Mouse (Mus musculus) intestine, embryonic 15.5 days (tissue): Measurements from ENCODE around the gene Lef1. TPM values are rescaled to one million over a fixed set of nuclear protein-coding genes. Genes with fewer than 3 reads are reported as not detected.
A peak's percentile ranks its signal among the peaks of the same experiment; 100 is the strongest.

Experiments used
- ATAC-seq: fragments of 200-750 bp; cut with Nextera tagmentation; 2 replicates; pipeline ENCODE4 v1.8.0; 2017; ENCODE audit warnings: moderate TSS enrichment, moderate library complexity
- H3K27ac ChIP-seq: fragments of 300-500 bp; sonication (generic); 2 replicates; pipeline ENCODE4 v1.5.1; 2015; ENCODE audit warnings: mild to moderate bottlenecking, inconsistent platforms
- H3K27me3 ChIP-seq: fragments of 300-500 bp; sonication (generic); replicated peaks from 2 replicates; pipeline ENCODE4 v1.6.1; 2015; ENCODE audit warnings: inconsistent platforms
- H3K36me3 ChIP-seq: fragments of 300-500 bp; sonication (generic); 2 replicates; pipeline ENCODE4 v1.6.1; 2015; ENCODE audit warnings: inconsistent platforms
- H3K4me1 ChIP-seq: fragments of 300-500 bp; sonication (generic); replicated peaks from 2 replicates; pipeline ENCODE4 v1.6.1; 2015; ENCODE audit warnings: inconsistent platforms
- H3K4me2 ChIP-seq: fragments of 300-500 bp; sonication (generic); replicated peaks from 2 replicates; pipeline ENCODE4 v1.6.1; 2015; ENCODE audit warnings: mild to moderate bottlenecking, inconsistent platforms
- H3K4me3 ChIP-seq: fragments of 300-500 bp; sonication (generic); replicated peaks from 2 replicates; pipeline ENCODE4 v1.5.1; 2015; ENCODE audit warnings: inconsistent platforms
- H3K9ac ChIP-seq: fragments of 300-500 bp; sonication (generic); 2 replicates; pipeline ENCODE4 v1.6.1; 2015; ENCODE audit warnings: inconsistent platforms
- H3K9me3 ChIP-seq: fragments of 300-500 bp; sonication (generic); 2 replicates; pipeline ENCODE4 v1.6.1; 2016; ENCODE audit warnings: inconsistent platforms
- WGBS: fragments of 180-500 bp; shearing (Covaris S2); methylation state at CpG from one replicate; pipeline ENCODE4 v1.1.7; 2015; 5-methylcytosine and 5-hydroxymethylcytosine counted together
- polyA plus RNA-seq: library from polyadenylated mRNA; unstranded; fragments of >200 nt; fragmentation: Nextera tagmentation; extraction: Ambion mirVana; gene quantifications from 2 replicates; pipeline ENCODE4 v1.2.1, GENCODE M21; 2015

Lef1 gene
- 0.62 and 1.4 TPM in 2 replicates for polyA plus RNA-seq

- H3K4me1 ChIP-seq, result peaks cover 44% of the 10 kb centered on the region
- H3K36me3 ChIP-seq, result no peaks in the 10 kb centered on the region
- H3K4me2 ChIP-seq, result peak within 1 kb of the TSS; percentile 95
- peaks cover 82% of the 10 kb centered on the region for H3K27me3 ChIP-seq
- peak; percentile 21; the same call in 1 of the 2 replicates for ATAC-seq
- H3K4me3 ChIP-seq, result peak within 1 kb of the TSS; percentile 45
- no peak within 1 kb of the TSS for H3K27ac ChIP-seq
- peak within 1 kb of the TSS; percentile 36 for H3K9ac ChIP-seq
- WGBS, result 1% methylated on average over 59 of the region's 69 CpGs
- no peaks in the 10 kb centered on the region for H3K9me3 ChIP-seq
Observed at GRCm38 (mm10) chr3:131110191-131111150, at the start of gene Lef1. Lef1 (plus strand) TSS chr3:131110471.

GRCm38 (mm10) chr3:131065001-131065400, 45.3 kb upstream of the Lef1 start:
- no peak overlapping the region for H3K4me3 ChIP-seq
- H3K9ac ChIP-seq, result no peak overlapping the region
- no peaks in the 10 kb centered on the region for H3K36me3 ChIP-seq
- WGBS, result 82% methylated on average over 9 of the region's 9 CpGs
- H3K4me1 ChIP-seq, result no peaks in the 10 kb centered on the region
- H3K27ac ChIP-seq, result no peak overlapping the region
- H3K27me3 ChIP-seq, result no peaks in the 10 kb centered on the region
- no peak for ATAC-seq
- no peak overlapping the region for H3K4me2 ChIP-seq
- H3K9me3 ChIP-seq, result no peaks in the 10 kb centered on the region

- no peak overlapping the region for H3K9ac ChIP-seq
- H3K4me1 ChIP-seq, result no peaks in the 10 kb centered on the region
- no peak for ATAC-seq
- no peak overlapping the region for H3K4me3 ChIP-seq
- H3K9me3 ChIP-seq, result no peaks in the 10 kb centered on the region
- H3K27me3 ChIP-seq, result no peaks in the 10 kb centered on the region
- no peak overlapping the region for H3K27ac ChIP-seq
- H3K4me2 ChIP-seq, result no peak overlapping the region
- no peaks in the 10 kb centered on the region for H3K36me3 ChIP-seq
- 25% methylated on average over 8 of the region's 8 CpGs for WGBS
Observed at GRCm38 (mm10) chr3:131066171-131066570, 44.1 kb upstream of the Lef1 start.

- Histone ChIP-seq H3K9me3 (no peaks in the 10 kb centered on the region), H3K4me1 (no peaks in the 10 kb centered on the region), H3K9ac (no peak overlapping the region), H3K27ac (no peak overlapping the region), H3K4me2 (no peak overlapping the region), H3K4me3 (no peak overlapping the region), H3K27me3 (no peaks in the 10 kb centered on the region), H3K36me3 (no peaks in the 10 kb centered on the region)
- 85% methylated on average over 5 of the region's 5 CpGs for WGBS
- no peak for ATAC-seq
Observed at GRCm38 (mm10) chr3:131068000-131068399, 42.3 kb upstream of the Lef1 start.

GRCm38 (mm10) chr3:131070210-131070609, 40.1 kb upstream of the Lef1 start:
- WGBS, result 74% methylated on average over 7 of the region's 7 CpGs
- no peaks in the 10 kb centered on the region for H3K36me3 ChIP-seq
- no peaks in the 10 kb centered on the region for H3K4me1 ChIP-seq
- H3K27ac ChIP-seq, result no peak overlapping the region
- H3K4me3 ChIP-seq, result no peak overlapping the region
- H3K9ac ChIP-seq, result no peak overlapping the region
- no peaks in the 10 kb centered on the region for H3K9me3 ChIP-seq
- no peaks in the 10 kb centered on the region for H3K27me3 ChIP-seq
- no peak overlapping the region for H3K4me2 ChIP-seq
- ATAC-seq, result no peak

GRCm38 (mm10) chr3:131072661-131073060, 37.6 kb upstream of the Lef1 start:
- Histone ChIP-seq H3K4me1 (no peaks in the 10 kb centered on the region), H3K9me3 (no peaks in the 10 kb centered on the region), H3K9ac (no peak overlapping the region), H3K4me2 (no peak overlapping the region), H3K27ac (no peak overlapping the region), H3K4me3 (no peak overlapping the region), H3K36me3 (no peaks in the 10 kb centered on the region), H3K27me3 (no peaks in the 10 kb centered on the region)
- no peak for ATAC-seq
- WGBS, result 66% methylated on average over 4 of the region's 4 CpGs

GRCm38 (mm10) chr3:131073946-131074345, 36.3 kb upstream of the Lef1 start:
- H3K4me3 ChIP-seq, result no peak overlapping the region
- no peak for ATAC-seq
- no peak overlapping the region for H3K27ac ChIP-seq
- H3K4me1 ChIP-seq, result no peaks in the 10 kb centered on the region
- 91% methylated on average over 4 of the region's 4 CpGs for WGBS
- no peaks in the 10 kb centered on the region for H3K36me3 ChIP-seq
- no peak overlapping the region for H3K4me2 ChIP-seq
- H3K9ac ChIP-seq, result no peak overlapping the region
- no peaks in the 10 kb centered on the region for H3K9me3 ChIP-seq
- H3K27me3 ChIP-seq, result no peaks in the 10 kb centered on the region

- no peak overlapping the region for H3K4me2 ChIP-seq
Observed at GRCm38 (mm10) chr3:131078041-131078621, 32.1 kb upstream of the Lef1 start.

GRCm38 (mm10) chr3:131078719-131079118, 31.6 kb upstream of the Lef1 start:
- Histone ChIP-seq H3K36me3 (no peaks in the 10 kb centered on the region), H3K4me1 (no peaks in the 10 kb centered on the region), H3K9me3 (no peaks in the 10 kb centered on the region), H3K9ac (no peak overlapping the region), H3K27ac (no peak overlapping the region), H3K4me2 (no peak overlapping the region), H3K27me3 (peaks cover 1% of the 10 kb centered on the region; the same call in 1 of the 2 replicates), H3K4me3 (no peak overlapping the region)
- ATAC-seq, result no peak
- WGBS, result 46% methylated on average over 5 of the region's 5 CpGs

More at GRCm38 (mm10) chr3:131078041-131078621, 32.1 kb upstream of the Lef1 start:
- no peaks in the 10 kb centered on the region for H3K9me3 ChIP-seq
- H3K4me1 ChIP-seq, result no peaks in the 10 kb centered on the region
- H3K4me3 ChIP-seq, result no peak overlapping the region
- H3K36me3 ChIP-seq, result no peaks in the 10 kb centered on the region
- WGBS, result 81% methylated on average over 6 of the region's 6 CpGs
- H3K27ac ChIP-seq, result no peak overlapping the region
- no peak for ATAC-seq
- no peak overlapping the region for H3K9ac ChIP-seq
- no peaks in the 10 kb centered on the region for H3K27me3 ChIP-seq

GRCm38 (mm10) chr3:131083722-131084121, 26.5 kb upstream of the Lef1 start:
- Histone ChIP-seq H3K9ac (no peak overlapping the region), H3K27ac (no peak overlapping the region), H3K9me3 (no peaks in the 10 kb centered on the region), H3K27me3 (peaks cover 16% of the 10 kb centered on the region), H3K4me2 (no peak overlapping the region), H3K4me1 (no peaks in the 10 kb centered on the region), H3K36me3 (no peaks in the 10 kb centered on the region), H3K4me3 (no peak overlapping the region)
- 0 out of 2 replicates have a peak, but pooled peaks have one; percentile 17 for ATAC-seq
- WGBS, result 64% methylated on average over 6 of the region's 6 CpGs

- H3K9me3 ChIP-seq, result no peaks in the 10 kb centered on the region
- WGBS, result 9% methylated on average over 30 of the region's 30 CpGs
- H3K4me2 ChIP-seq, result peak overlapping the region; percentile 48
- H3K27ac ChIP-seq, result no peak overlapping the region
- no peak for ATAC-seq
- no peaks in the 10 kb centered on the region for H3K4me1 ChIP-seq
- H3K36me3 ChIP-seq, result no peaks in the 10 kb centered on the region
- peaks cover 16% of the 10 kb centered on the region for H3K27me3 ChIP-seq
- no peak overlapping the region for H3K9ac ChIP-seq
- peak overlapping the region; percentile 11 for H3K4me3 ChIP-seq
Observed at GRCm38 (mm10) chr3:131084718-131085561, 25.3 kb upstream of the Lef1 start.

GRCm38 (mm10) chr3:131085978-131086377, 24.3 kb upstream of the Lef1 start:
- Histone ChIP-seq H3K9ac (no peak overlapping the region), H3K27ac (no peak overlapping the region), H3K4me1 (no peaks in the 10 kb centered on the region), H3K36me3 (no peaks in the 10 kb centered on the region), H3K9me3 (no peaks in the 10 kb centered on the region), H3K4me2 (no peak overlapping the region), H3K27me3 (peaks cover 16% of the 10 kb centered on the region), H3K4me3 (no peak overlapping the region)
- ATAC-seq, result no peak
- WGBS, result 62% methylated on average over 9 of the region's 9 CpGs
